Mouse (Mus musculus): ENCODE results near the gene Arhgap27. TPM values are rescaled to one million over a fixed set of nuclear protein-coding genes. Genes with fewer than 3 reads are reported as not detected.
A peak's percentile ranks its signal among the peaks of the same experiment; 100 is the strongest.

Arhgap27 gene
- polyA plus RNA-seq, 1 experiment from 2014 or later = 6.5 TPM

DNA sequence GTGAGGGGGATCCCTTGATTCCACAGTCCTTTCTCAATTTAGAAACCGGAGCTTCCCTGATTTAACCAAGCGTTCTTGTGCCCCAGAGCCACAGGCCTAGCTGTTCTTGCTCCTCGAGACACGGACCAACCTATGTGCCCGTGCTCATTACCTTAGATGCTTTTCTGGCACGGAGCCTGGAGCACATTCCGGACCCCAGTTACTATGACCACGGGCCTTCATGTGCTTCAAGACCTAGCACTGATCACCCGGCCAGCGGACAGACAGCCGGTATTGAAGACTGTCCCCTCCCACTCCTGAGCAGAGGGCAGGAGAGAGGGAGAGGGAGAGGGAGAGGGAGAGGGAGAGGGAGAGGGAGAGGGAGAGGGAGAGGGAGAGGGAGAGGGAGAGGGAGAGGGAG, 8.2 kb downstream of the Arhgap27 start:
- H3K4me2 ChIP-seq (ENCODE audit: low read length) = no peak overlapping the region
- 17% methylated on average over 11 of the region's 11 CpGs for WGBS
- ATAC-seq (ENCODE audit: insufficient number of reproducible peaks, insufficient read depth, low FRiP score, low read depth) = no peak

DNA sequence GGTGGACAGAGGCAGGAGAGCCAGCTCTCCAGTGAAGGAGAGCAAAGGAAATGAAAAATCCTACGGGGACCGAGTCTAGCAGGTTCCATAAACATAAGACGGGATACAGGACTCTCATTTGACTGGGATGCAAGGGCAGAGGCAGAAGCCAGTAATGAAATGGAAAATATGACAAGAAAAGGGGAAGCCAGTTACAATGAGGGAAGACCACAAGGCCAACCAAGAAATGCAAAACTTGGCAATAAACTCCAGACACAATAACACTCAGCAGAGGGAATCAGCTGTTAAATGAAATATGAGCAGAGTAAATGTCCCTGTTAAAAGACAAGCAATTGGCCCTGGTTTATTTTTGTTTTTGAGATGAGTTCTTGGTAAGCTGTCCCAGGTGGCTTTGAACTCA, 9.5 kb downstream of the Arhgap27 start:
- Histone ChIP-seq H3K4me2 (ENCODE audit: low read length) (no peak overlapping the region), H3K36me3 (ENCODE audit: control insufficient read depth, insufficient read depth, low read length) (no peaks in the 10 kb centered on the region), H3K4me3 (ENCODE audit: control insufficient read depth in 1 of 2, insufficient read depth in 1 of 2, low read depth in 1 of 2, low read length in 2 of 2) (no peak overlapping the region), H3K9ac (ENCODE audit: low read length) (no peak overlapping the region), H3K27ac (replicated peaks in 1 of 2; ENCODE audit: control insufficient read depth in 1 of 2, insufficient read depth in 1 of 2, low read depth in 2 of 2, low read length in 2 of 2) (no peak overlapping the region), H3K4me1 (ENCODE audit: control insufficient read depth in 2 of 2, insufficient read depth in 2 of 2, low read length in 2 of 2) (peaks cover 8% of the 10 kb centered on the region in 2 experiments; a peak in 3 of 4 replicates), H3K9me3 (ENCODE audit: control insufficient read depth, low read length) (peaks cover 16% of the 10 kb centered on the region), H3K27me3 (ENCODE audit: control insufficient read depth, insufficient read depth, low read length) (peaks cover 15% of the 10 kb centered on the region; the same call in 1 of the 2 replicates)
- ATAC-seq (ENCODE audit: insufficient number of reproducible peaks, insufficient read depth, low FRiP score, low read depth) = no peak
- 69% methylated on average over 3 of the region's 3 CpGs for WGBS

More for the DNA sequence above, 8.2 kb downstream of the Arhgap27 start:
- Histone ChIP-seq H3K4me1 (ENCODE audit: control insufficient read depth in 2 of 2, insufficient read depth in 2 of 2, low read length in 2 of 2) (peaks cover 14 to 18% of the 10 kb centered on the region in 2 experiments; a peak in 3 of 4 replicates), H3K9ac (ENCODE audit: low read length) (no peak overlapping the region), H3K4me3 (ENCODE audit: control insufficient read depth in 1 of 2, insufficient read depth in 1 of 2, low read depth in 1 of 2, low read length in 2 of 2) (no peak overlapping the region), H3K36me3 (ENCODE audit: control insufficient read depth, insufficient read depth, low read length) (no peaks in the 10 kb centered on the region), H3K27ac (replicated peaks in 1 of 2; ENCODE audit: control insufficient read depth in 1 of 2, insufficient read depth in 1 of 2, low read depth in 2 of 2, low read length in 2 of 2) (no peak overlapping the region), H3K9me3 (ENCODE audit: control insufficient read depth, low read length) (peaks cover 12% of the 10 kb centered on the region; the same call in 1 of the 2 replicates), H3K27me3 (ENCODE audit: control insufficient read depth, insufficient read depth, low read length) (peaks cover 22% of the 10 kb centered on the region; the same call in 1 of the 2 replicates)

DNA sequence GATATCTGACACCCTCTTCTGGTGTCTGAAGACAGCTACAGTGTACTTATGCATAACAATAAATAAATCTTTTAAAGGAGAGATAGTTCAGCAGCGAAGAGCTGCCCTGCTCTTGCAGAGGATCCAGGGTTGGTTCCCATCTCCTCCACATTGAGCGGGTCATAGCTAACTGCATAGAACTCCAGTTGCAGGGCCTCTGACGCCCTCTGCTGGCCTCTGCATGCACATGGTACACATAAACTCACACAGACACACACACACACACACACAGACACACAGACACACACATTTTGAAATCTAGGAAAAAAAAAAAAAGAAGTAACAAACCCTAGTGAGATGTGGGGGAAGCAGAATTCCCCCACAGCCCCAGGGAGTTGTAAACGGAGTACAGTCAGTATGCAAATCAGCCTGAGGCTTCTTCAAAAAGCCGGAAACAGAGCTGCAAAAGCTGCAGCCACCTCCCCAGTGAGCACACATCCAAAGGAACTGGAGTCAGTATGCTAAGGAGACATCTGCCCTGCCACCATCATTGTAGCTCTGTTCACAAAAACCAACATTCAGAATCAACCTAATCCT, 11.2 kb downstream of the Arhgap27 start:
- no peak overlapping the region for H3K9ac ChIP-seq (ENCODE audit: low read length)
- 84% methylated on average over 5 of the region's 5 CpGs for WGBS
- peaks cover 4 to 8% of the 10 kb centered on the region in 2 experiments; a peak in 1 of 4 replicates for H3K4me1 ChIP-seq (ENCODE audit: control insufficient read depth in 2 of 2, insufficient read depth in 2 of 2, low read length in 2 of 2)
- H3K36me3 ChIP-seq (ENCODE audit: control insufficient read depth, insufficient read depth, low read length) = no peaks in the 10 kb centered on the region
- H3K9me3 ChIP-seq (ENCODE audit: control insufficient read depth, low read length) = peaks cover 16% of the 10 kb centered on the region
- ATAC-seq (ENCODE audit: insufficient number of reproducible peaks, insufficient read depth, low FRiP score, low read depth) = no peak
- no peak overlapping the region for H3K4me2 ChIP-seq (ENCODE audit: low read length)
- no peak overlapping the region for H3K27ac ChIP-seq (replicated peaks in 1 of 2; ENCODE audit: control insufficient read depth in 1 of 2, insufficient read depth in 1 of 2, low read depth in 2 of 2, low read length in 2 of 2)
- H3K27me3 ChIP-seq (ENCODE audit: control insufficient read depth, insufficient read depth, low read length) = 0 out of 2 replicates have a peak, but pooled peaks cover 6% of the 10 kb centered on the region
- no peak overlapping the region for H3K4me3 ChIP-seq (ENCODE audit: control insufficient read depth in 1 of 2, insufficient read depth in 1 of 2, low read depth in 1 of 2, low read length in 2 of 2)

GRCm38 (mm10) chr11:103350711-103351315, 12.7 kb downstream of the Arhgap27 start:
- H3K4me3 ChIP-seq (ENCODE audit: control insufficient read depth in 1 of 2, insufficient read depth in 1 of 2, low read depth in 1 of 2, low read length in 2 of 2) = no peak overlapping the region
- no peaks in the 10 kb centered on the region for H3K36me3 ChIP-seq (ENCODE audit: control insufficient read depth, insufficient read depth, low read length)
- no peak overlapping the region for H3K4me2 ChIP-seq (ENCODE audit: low read length)
- 79% methylated on average over 12 of the region's 12 CpGs for WGBS
- H3K27ac ChIP-seq (replicated peaks in 1 of 2; ENCODE audit: control insufficient read depth in 1 of 2, insufficient read depth in 1 of 2, low read depth in 2 of 2, low read length in 2 of 2) = no peak overlapping the region
- ATAC-seq (ENCODE audit: insufficient number of reproducible peaks, insufficient read depth, low FRiP score, low read depth) = no peak
- H3K27me3 ChIP-seq (ENCODE audit: control insufficient read depth, insufficient read depth, low read length) = no peaks in the 10 kb centered on the region
- H3K9me3 ChIP-seq (ENCODE audit: control insufficient read depth, low read length) = peaks cover 16% of the 10 kb centered on the region
- no peak overlapping the region for H3K9ac ChIP-seq (ENCODE audit: low read length)
- peaks cover 12 to 13% of the 10 kb centered on the region in 2 experiments; a peak in 3 of 4 replicates for H3K4me1 ChIP-seq (ENCODE audit: control insufficient read depth in 2 of 2, insufficient read depth in 2 of 2, low read length in 2 of 2)

- Histone ChIP-seq H3K9me3 (ENCODE audit: control insufficient read depth, low read length) (peaks cover 16% of the 10 kb centered on the region), H3K4me3 (ENCODE audit: control insufficient read depth in 1 of 2, insufficient read depth in 1 of 2, low read depth in 1 of 2, low read length in 2 of 2) (no peak overlapping the region), H3K9ac (ENCODE audit: low read length) (no peak overlapping the region), H3K4me1 (ENCODE audit: control insufficient read depth in 2 of 2, insufficient read depth in 2 of 2, low read length in 2 of 2) (peaks cover 7 to 12% of the 10 kb centered on the region in 2 experiments; a peak in 3 of 4 replicates), H3K27me3 (ENCODE audit: control insufficient read depth, insufficient read depth, low read length) (no peaks in the 10 kb centered on the region), H3K4me2 (ENCODE audit: low read length) (no peak overlapping the region), H3K36me3 (ENCODE audit: control insufficient read depth, insufficient read depth, low read length) (no peaks in the 10 kb centered on the region), H3K27ac (replicated peaks in 1 of 2; ENCODE audit: control insufficient read depth in 1 of 2, insufficient read depth in 1 of 2, low read depth in 2 of 2, low read length in 2 of 2) (no peak overlapping the region)
- no peak for ATAC-seq (ENCODE audit: insufficient number of reproducible peaks, insufficient read depth, low FRiP score, low read depth)
- WGBS = 65% methylated on average over 2 of the region's 2 CpGs
Observed at GRCm38 (mm10) chr11:103349699-103350098, 13.8 kb downstream of the Arhgap27 start.

DNA sequence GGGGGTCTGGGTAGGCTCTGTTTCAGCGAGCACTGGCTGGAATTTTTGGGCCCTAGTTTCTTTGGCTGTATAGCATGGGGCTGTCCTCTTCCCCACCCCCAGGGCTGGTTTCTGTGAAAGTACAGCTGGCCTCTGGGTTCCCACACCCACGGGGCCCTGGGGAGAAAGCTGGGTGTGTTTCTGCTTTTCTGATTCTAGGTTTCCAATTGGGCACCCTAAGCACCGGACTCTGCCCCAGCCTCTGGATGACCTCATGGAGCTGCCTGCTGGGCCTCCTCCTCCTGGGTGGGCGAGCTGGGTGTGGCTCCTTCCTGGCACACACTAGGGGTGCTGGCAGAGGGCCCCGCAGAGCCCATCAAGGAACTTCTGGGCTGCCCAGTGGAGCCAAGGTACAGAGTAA, 16.8 kb downstream of the Arhgap27 start:
- Histone ChIP-seq H3K9ac (ENCODE audit: low read length) (no peak overlapping the region), H3K27me3 (ENCODE audit: control insufficient read depth, insufficient read depth, low read length) (no peaks in the 10 kb centered on the region), H3K36me3 (ENCODE audit: control insufficient read depth, insufficient read depth, low read length) (no peaks in the 10 kb centered on the region), H3K4me2 (ENCODE audit: low read length) (no peak overlapping the region), H3K27ac (replicated peaks in 1 of 2; ENCODE audit: control insufficient read depth in 1 of 2, insufficient read depth in 1 of 2, low read depth in 2 of 2, low read length in 2 of 2) (peak overlapping the region in 1 of 2 experiments; percentile 14; a peak in 1 of 4 replicates), H3K9me3 (ENCODE audit: control insufficient read depth, low read length) (peaks cover 4% of the 10 kb centered on the region; the same call in 1 of the 2 replicates), H3K4me3 (ENCODE audit: control insufficient read depth in 1 of 2, insufficient read depth in 1 of 2, low read depth in 1 of 2, low read length in 2 of 2) (no peak overlapping the region), H3K4me1 (ENCODE audit: control insufficient read depth in 2 of 2, insufficient read depth in 2 of 2, low read length in 2 of 2) (peaks cover 19 to 22% of the 10 kb centered on the region in 2 experiments)
- ATAC-seq (ENCODE audit: insufficient number of reproducible peaks, insufficient read depth, low FRiP score, low read depth) = no peak
- 55% methylated on average over 5 of the region's 5 CpGs for WGBS

DNA sequence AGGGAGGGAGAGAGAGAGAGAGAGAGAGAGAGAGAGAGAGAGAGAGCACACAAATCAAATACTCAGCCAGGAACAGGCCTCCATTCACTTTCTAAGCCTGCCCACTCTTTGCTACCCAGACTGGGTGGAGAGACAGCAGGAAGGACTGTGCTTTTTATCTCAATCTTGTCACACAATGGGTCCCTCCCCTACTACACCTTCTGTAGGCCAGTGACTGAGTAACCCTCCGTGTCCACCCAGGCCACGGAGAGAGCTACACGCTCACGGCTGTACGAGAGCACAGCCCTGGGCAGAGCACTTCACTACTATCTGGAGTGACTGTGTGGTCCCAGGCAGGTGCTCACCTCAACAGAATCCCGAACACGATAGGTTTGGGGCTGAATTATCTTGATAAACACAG, 17.3 kb downstream of the Arhgap27 start:
- H3K36me3 ChIP-seq (ENCODE audit: control insufficient read depth, insufficient read depth, low read length) = no peaks in the 10 kb centered on the region
- H3K27ac ChIP-seq (replicated peaks in 1 of 2; ENCODE audit: control insufficient read depth in 1 of 2, insufficient read depth in 1 of 2, low read depth in 2 of 2, low read length in 2 of 2) = peak overlapping the region in 1 of 2 experiments; percentile 14; a peak in 1 of 4 replicates
- WGBS = 41% methylated on average over 7 of the region's 7 CpGs
- H3K4me2 ChIP-seq (ENCODE audit: low read length) = no peak overlapping the region
- H3K27me3 ChIP-seq (ENCODE audit: control insufficient read depth, insufficient read depth, low read length) = no peaks in the 10 kb centered on the region
- H3K4me3 ChIP-seq (ENCODE audit: control insufficient read depth in 1 of 2, insufficient read depth in 1 of 2, low read depth in 1 of 2, low read length in 2 of 2) = no peak overlapping the region
- peak; percentile 13; the same call in 1 of the 2 replicates for ATAC-seq (ENCODE audit: insufficient number of reproducible peaks, insufficient read depth, low FRiP score, low read depth)
- peaks cover 19 to 22% of the 10 kb centered on the region in 2 experiments for H3K4me1 ChIP-seq (ENCODE audit: control insufficient read depth in 2 of 2, insufficient read depth in 2 of 2, low read length in 2 of 2)
- H3K9ac ChIP-seq (ENCODE audit: low read length) = no peak overlapping the region
- H3K9me3 ChIP-seq (ENCODE audit: control insufficient read depth, low read length) = peaks cover 4% of the 10 kb centered on the region; the same call in 1 of the 2 replicates

All from heart, embryonic 14.5 days (tissue).